Mouse (Mus musculus) megakaryocyte, embryonic 14.5 days (primary cell): ENCODE measurements around the gene Emc10. TPM values are rescaled to one million over a fixed set of nuclear protein-coding genes. Genes with fewer than 3 reads are reported as not detected.

Experiments
- H3K27me3 ChIP-seq: replicated peaks from 2 replicates; pipeline ENCODE3; 2012; ENCODE audit warnings: inconsistent platforms
- H3K36me3 ChIP-seq: replicated peaks from 2 replicates; pipeline ENCODE3; 2012; ENCODE audit warnings: low read length, inconsistent platforms, mixed read lengths
- H3K4me1 ChIP-seq: 2 replicates; pipeline ENCODE4 v1.6.1; 2012; ENCODE audit warnings: inconsistent platforms
- H3K4me3 ChIP-seq: replicated peaks from 2 replicates; pipeline ENCODE3; 2012; ENCODE audit warnings: moderate library complexity, mild to moderate bottlenecking, inconsistent platforms
- H3K9me3 ChIP-seq: 2 replicates; pipeline ENCODE4 v1.6.1; 2012; ENCODE audit warnings: inconsistent platforms
- FLI1 ChIP-seq: IDR thresholded peaks from 2 replicates; pipeline ENCODE4 v1.6.1; 2012; ENCODE audit warnings: low read length, inconsistent platforms, mixed read lengths
- GATA1 ChIP-seq: IDR thresholded peaks from 3 replicates; pipeline ENCODE4 v1.6.1; 2012; ENCODE audit warnings: mixed read lengths, low read length, inconsistent platforms, borderline replicate concordance
- polyA plus RNA-seq: library from polyadenylated mRNA; stranded (reverse); fragments of >175 nt; gene quantifications from 2 replicates; pipeline ENCODE4 v1.2.3, GENCODE M21; 2012; ENCODE audit warnings: low replicate concordance; ENCODE audit not compliant: insufficient read depth

The Emc10 gene
- polyA plus RNA-seq, 1 experiment: 156 TPM

DNA sequence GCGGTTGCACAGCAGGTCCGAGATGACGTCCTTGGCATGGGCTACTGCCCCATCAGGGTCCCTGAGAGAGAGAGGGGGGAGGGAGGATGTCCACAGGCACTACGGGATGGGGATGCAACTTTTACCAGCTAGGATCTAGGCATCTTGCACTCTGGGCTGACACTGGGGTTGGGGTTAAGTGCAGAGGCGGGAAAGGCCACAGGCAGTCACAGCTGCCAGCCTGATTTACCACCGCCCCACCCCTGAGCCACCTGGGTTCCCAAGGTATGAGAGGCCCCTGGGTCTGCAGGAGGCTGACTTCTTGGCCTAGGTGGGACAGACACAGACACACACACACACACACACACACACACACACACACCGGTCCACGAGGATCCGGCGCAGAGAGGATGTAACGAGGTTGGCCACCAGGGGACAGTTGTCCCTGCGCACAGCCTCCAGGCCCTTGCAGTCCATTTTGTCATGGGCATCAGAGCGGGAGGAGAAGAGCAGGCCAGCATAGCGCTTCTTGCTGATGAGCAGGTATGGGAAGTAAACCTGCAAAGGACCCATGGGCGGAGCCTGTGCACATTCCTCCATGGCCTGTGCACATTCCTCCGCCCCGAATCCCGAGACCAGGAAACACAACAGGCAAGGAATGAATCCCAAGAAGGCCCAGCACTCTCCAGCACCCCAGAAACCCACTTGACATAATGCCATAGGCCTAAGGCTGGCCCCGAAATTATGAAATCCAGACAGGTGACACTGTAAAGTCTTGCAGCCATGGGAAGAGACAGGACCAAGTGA lies 38.5 kb upstream of the Emc10 start:
- H3K36me3 ChIP-seq: peaks cover 79% of the 10 kb centered on the region
- H3K4me1 ChIP-seq: peaks cover 20% of the 10 kb centered on the region
- peaks cover 5% of the 10 kb centered on the region for H3K27me3 ChIP-seq
- H3K9me3 ChIP-seq: no peaks in the 10 kb centered on the region
- TF ChIP-seq FLI1 (no peak), GATA1 (no peak)
- H3K4me3 ChIP-seq: no peak overlapping the region

DNA sequence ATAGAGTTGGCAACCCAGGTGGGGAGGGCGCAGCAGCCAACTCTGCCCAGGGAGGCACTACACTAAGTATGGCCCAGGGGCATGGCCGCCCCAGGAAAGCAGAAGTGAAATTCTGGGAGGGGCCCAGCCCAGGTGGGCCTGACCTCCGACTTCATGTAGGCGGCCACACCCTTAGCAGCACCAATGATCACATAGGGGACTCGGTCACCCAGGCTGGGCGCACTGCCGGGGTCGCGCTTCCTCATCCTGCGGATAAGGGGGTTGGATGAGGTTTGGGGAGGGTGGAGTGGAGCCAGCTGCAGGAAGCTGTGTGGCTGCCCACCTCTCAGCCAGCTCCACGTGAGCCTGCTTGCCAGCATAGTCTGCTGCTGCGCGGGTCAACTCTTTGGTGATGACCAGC lies 37.9 kb upstream of the Emc10 start:
- TF ChIP-seq GATA1 (no peak), FLI1 (no peak)
- Histone ChIP-seq H3K4me3 (no peak overlapping the region), H3K36me3 (peaks cover 73% of the 10 kb centered on the region), H3K4me1 (peaks cover 20% of the 10 kb centered on the region), H3K27me3 (peaks cover 11% of the 10 kb centered on the region), H3K9me3 (no peaks in the 10 kb centered on the region)

GRCm38 (mm10) chr7:44533746-44534045 lies 37.4 kb upstream of the Emc10 start:
- Histone ChIP-seq H3K36me3 (peaks cover 68% of the 10 kb centered on the region), H3K4me1 (peaks cover 22% of the 10 kb centered on the region), H3K9me3 (no peaks in the 10 kb centered on the region), H3K4me3 (no peak overlapping the region), H3K27me3 (peaks cover 16% of the 10 kb centered on the region)
- no peak for TF ChIP-seq FLI1

- peaks cover 62% of the 10 kb centered on the region for H3K36me3 ChIP-seq
- H3K4me1 ChIP-seq: peaks cover 26% of the 10 kb centered on the region
- H3K4me3 ChIP-seq: no peak overlapping the region
- H3K27me3 ChIP-seq: peaks cover 22% of the 10 kb centered on the region
- no peak for TF ChIP-seq FLI1
- TF ChIP-seq GATA1: no peak
- H3K9me3 ChIP-seq: no peaks in the 10 kb centered on the region
Measured at GRCm38 (mm10) chr7:44532918-44533745, 36.8 kb upstream of the Emc10 start.

- H3K36me3 ChIP-seq: peaks cover 52% of the 10 kb centered on the region
- no peaks in the 10 kb centered on the region for H3K9me3 ChIP-seq
- no peak within 1 kb of the TSS for H3K4me3 ChIP-seq
- H3K4me1 ChIP-seq: peaks cover 36% of the 10 kb centered on the region
- H3K27me3 ChIP-seq: peaks cover 27% of the 10 kb centered on the region
- TF ChIP-seq FLI1 (no peak), GATA1 (no peak)
Measured at GRCm38 (mm10) chr7:44531946-44532732, 35.8 kb upstream of the Emc10 start, which contains the start of gene Spib. Gene Spib (minus strand): TSS chr7:44532071.

- no peak overlapping the region for H3K4me3 ChIP-seq
- peaks cover 43% of the 10 kb centered on the region for H3K36me3 ChIP-seq
Measured at GRCm38 (mm10) chr7:44531207-44531606, 34.9 kb upstream of the Emc10 start.

GRCm38 (mm10) chr7:44530507-44530906 lies 34.2 kb upstream of the Emc10 start:
- Histone ChIP-seq H3K27me3 (peaks cover 41% of the 10 kb centered on the region), H3K9me3 (no peaks in the 10 kb centered on the region), H3K4me3 (no peak overlapping the region), H3K36me3 (peaks cover 36% of the 10 kb centered on the region), H3K4me1 (peaks cover 37% of the 10 kb centered on the region)
- no peak for TF ChIP-seq FLI1
- no peak for TF ChIP-seq GATA1

More at GRCm38 (mm10) chr7:44531207-44531606, 34.9 kb upstream of the Emc10 start:
- Histone ChIP-seq H3K4me1 (peaks cover 37% of the 10 kb centered on the region), H3K9me3 (no peaks in the 10 kb centered on the region), H3K27me3 (peaks cover 35% of the 10 kb centered on the region)
- TF ChIP-seq GATA1 (no peak), FLI1 (no peak)

DNA sequence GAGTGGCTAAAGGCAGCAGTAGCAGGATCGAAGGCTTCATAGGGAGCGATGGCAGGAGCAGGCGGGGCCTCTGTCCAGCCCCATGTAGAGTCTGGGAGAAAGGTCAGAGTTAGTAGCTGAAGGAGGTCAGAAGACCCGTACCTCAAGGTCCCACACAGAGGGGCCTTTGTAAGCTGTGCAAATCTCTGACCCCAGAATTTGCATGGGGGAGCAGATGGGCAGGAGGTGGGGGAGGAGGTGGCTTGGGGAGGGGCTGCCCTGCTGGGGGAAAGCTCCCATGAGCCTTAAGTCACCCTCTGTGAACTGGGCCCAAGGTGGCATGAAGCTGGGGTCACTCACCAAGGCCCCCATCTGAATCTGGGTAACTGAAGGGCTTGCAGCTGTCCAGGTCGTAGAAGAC lies 33.2 kb upstream of the Emc10 start:
- H3K4me3 ChIP-seq: no peak overlapping the region
- H3K9me3 ChIP-seq: no peaks in the 10 kb centered on the region
- TF ChIP-seq GATA1 (no peak), FLI1 (no peak)
- H3K27me3 ChIP-seq: peaks cover 51% of the 10 kb centered on the region
- peaks cover 36% of the 10 kb centered on the region for H3K4me1 ChIP-seq
- peaks cover 26% of the 10 kb centered on the region for H3K36me3 ChIP-seq

- H3K27me3 ChIP-seq: peaks cover 69% of the 10 kb centered on the region
- peaks cover 33% of the 10 kb centered on the region for H3K4me1 ChIP-seq
- H3K4me3 ChIP-seq: peak overlapping the region; percentile 93
- H3K9me3 ChIP-seq: no peaks in the 10 kb centered on the region
- peaks cover 8% of the 10 kb centered on the region for H3K36me3 ChIP-seq
- TF ChIP-seq FLI1: no peak
- TF ChIP-seq GATA1: no peak
Measured at GRCm38 (mm10) chr7:44527483-44528398, 31.4 kb upstream of the Emc10 start.
